ENCODE assay signal across 23 mouse cellular contexts in the genomic region with DNA sequence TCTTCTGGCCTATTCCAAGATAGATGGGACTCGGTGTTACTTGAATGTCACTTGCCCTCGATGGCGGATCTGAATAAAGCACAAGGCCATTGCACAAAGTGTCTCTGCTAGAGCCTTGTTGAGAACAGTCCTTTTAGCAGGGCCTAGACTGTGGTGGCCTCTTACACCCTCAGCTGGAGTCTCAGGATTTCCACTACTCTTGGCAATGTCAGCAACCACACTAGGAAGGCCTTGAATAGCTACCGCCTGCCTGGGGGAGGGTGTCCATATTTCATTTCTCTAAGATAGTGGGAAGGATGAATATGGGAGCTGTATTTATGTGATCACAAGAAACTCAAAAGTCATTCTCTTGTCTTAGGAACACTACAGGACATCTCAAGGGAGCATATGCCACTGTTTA. TPM values are rescaled to one million over a fixed set of nuclear protein-coding genes. Genes with fewer than 3 reads are reported as not detected.
"Had no signal": no experiment of that assay in that cellular context is flagged by ENCODE, and none has a peak within 500 bp of the region (broad histone marks: within the 10 kb centered on the region; RNA-seq: fewer than 3 reads in every experiment).

No protein-coding gene starts in this region.

- ATAC-seq: midbrain, embryonic 16.5 days had no signal

- H3K4me1 ChIP-seq: midbrain, embryonic 12.5 days had no signal

- H3K36me3 ChIP-seq: lung, embryonic 15.5 days; midbrain, embryonic 10.5 days; midbrain, embryonic 12.5 days; neural tube, embryonic 13.5 days; neural tube, embryonic 15.5 days had no signal

- H3K9me3 ChIP-seq: lung, embryonic 15.5 days; midbrain, embryonic 10.5 days; midbrain, embryonic 12.5 days; neural tube, embryonic 13.5 days; neural tube, embryonic 15.5 days had no signal

- DNase-seq: lung, adult 18-20 months; lung, postnatal 14 days; lung, postnatal 36 days; midbrain, embryonic 14.5 days; retina, postnatal 1 day; right cerebral cortex, adult 18-20 months; right cerebral cortex, postnatal 25 days; right cerebral cortex, postnatal 4 days; spleen, adult 18-20 months; thymus, adult 18-20 months; thymus, postnatal 14 days; thymus, postnatal 36 days had no signal

- H3K4me3 ChIP-seq: lung, embryonic 15.5 days; midbrain, embryonic 10.5 days; midbrain, embryonic 12.5 days; myocyte; neural tube, embryonic 13.5 days; neural tube, embryonic 15.5 days had no signal

- H3K27ac ChIP-seq: lung, embryonic 15.5 days; midbrain, embryonic 10.5 days; midbrain, embryonic 12.5 days; neural tube, embryonic 13.5 days; neural tube, embryonic 15.5 days had no signal

- H3K9ac ChIP-seq: lung, embryonic 15.5 days; midbrain, embryonic 12.5 days; neural tube, embryonic 13.5 days; neural tube, embryonic 15.5 days had no signal

- H3K4me2 ChIP-seq: lung, embryonic 15.5 days; midbrain, embryonic 12.5 days; neural tube, embryonic 13.5 days; neural tube, embryonic 15.5 days had no signal

- H3K27me3 ChIP-seq: lung, embryonic 15.5 days; neural tube, embryonic 13.5 days; neural tube, embryonic 15.5 days had no signal

RNA-seq across cellular contexts. Expression of gene Msln, which starts 5.9 kb away (rescaled TPM):
- total RNA-seq: megakaryocyte, adult 5-6 weeks; megakaryocyte-erythroid progenitor cell, adult 5-6 weeks had no signal
- polyA plus RNA-seq: midbrain, embryonic 14.5 days had no signal

RNA-seq across cellular contexts. Expression of gene Mslnl, which starts 12.4 kb away (rescaled TPM):
- total RNA-seq: megakaryocyte-erythroid progenitor cell, adult 5-6 weeks had no signal
- polyA plus RNA-seq: liver, embryonic 16.5 days; midbrain, embryonic 10.5 days; midbrain, embryonic 12.5 days; midbrain, embryonic 14.5 days; midbrain, embryonic 16.5 days; myocyte; neural tube, embryonic 13.5 days; neural tube, embryonic 15.5 days; stomach, embryonic 14.5 days had no signal
